Mouse (Mus musculus): Measurements from ENCODE around the gene Snx14. TPM values are rescaled to one million over a fixed set of nuclear protein-coding genes. Genes with fewer than 3 reads are reported as not detected.

The Snx14 gene
- polyA plus RNA-seq, 1 experiment from 2014 or later = 20.7 TPM

DNA sequence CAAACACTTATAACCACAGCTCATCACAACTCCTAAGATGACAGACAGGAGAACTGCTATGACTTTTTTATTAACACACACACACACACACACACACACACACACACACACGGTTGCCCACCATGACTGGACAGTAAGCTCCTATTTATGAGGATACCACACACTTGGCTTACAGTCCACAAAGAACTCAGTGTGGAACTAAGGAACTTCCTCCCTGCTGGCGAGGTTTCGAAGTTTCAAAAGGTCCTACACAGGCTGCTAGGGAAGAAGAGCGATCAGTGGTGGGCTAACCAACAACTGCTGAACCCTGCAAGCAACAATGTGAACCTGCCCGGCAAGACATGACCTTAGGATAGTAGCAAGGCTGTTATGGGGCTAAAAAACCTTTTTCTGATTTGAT lies 61.3 kb downstream of the Snx14 start:
- Histone ChIP-seq H3K4me1 (no peaks in the 10 kb centered on the region), H3K36me3 (peaks cover 22% of the 10 kb centered on the region), H3K27me3 (ENCODE audit: low read depth, poor library complexity, severe bottlenecking) (no peaks in the 10 kb centered on the region), H3K9me3 (replicated peaks) (no peaks in the 10 kb centered on the region), H3K4me3 (no peak overlapping the region), H3K27ac (replicated peaks) (no peak overlapping the region)
- 88% methylated on average over 5 of the region's 5 CpGs for WGBS
- no peak for DNase-seq (ENCODE audit: low spot score)

DNA sequence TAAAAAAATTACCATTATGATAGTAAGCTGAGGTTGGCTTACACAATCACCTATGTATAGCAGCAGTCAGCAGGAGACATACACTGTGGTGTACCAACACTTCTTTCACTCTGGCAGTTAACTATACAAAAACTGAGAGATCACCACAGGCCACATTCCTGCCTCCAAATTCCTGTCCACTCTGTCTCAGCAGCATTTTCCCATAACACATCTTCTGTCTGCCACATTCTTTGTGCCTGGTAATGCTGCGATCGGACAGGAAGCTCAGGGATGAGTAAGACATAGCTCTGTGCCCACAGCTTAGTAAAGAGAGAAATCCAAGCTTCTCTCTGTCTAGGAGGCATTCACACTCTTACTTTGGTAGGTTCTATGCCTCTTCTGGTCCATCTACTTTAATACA lies 65.8 kb downstream of the Snx14 start:
- Histone ChIP-seq H3K4me1 (no peaks in the 10 kb centered on the region), H3K36me3 (0 out of 2 replicates have a peak, but pooled peaks cover 5% of the 10 kb centered on the region), H3K27me3 (ENCODE audit: low read depth, poor library complexity, severe bottlenecking) (no peaks in the 10 kb centered on the region), H3K4me3 (no peak overlapping the region), H3K9me3 (replicated peaks) (no peaks in the 10 kb centered on the region), H3K27ac (replicated peaks) (no peak overlapping the region)
- 81% methylated on average over 2 of the region's 2 CpGs for WGBS
- DNase-seq (ENCODE audit: low spot score) = no peak

DNA sequence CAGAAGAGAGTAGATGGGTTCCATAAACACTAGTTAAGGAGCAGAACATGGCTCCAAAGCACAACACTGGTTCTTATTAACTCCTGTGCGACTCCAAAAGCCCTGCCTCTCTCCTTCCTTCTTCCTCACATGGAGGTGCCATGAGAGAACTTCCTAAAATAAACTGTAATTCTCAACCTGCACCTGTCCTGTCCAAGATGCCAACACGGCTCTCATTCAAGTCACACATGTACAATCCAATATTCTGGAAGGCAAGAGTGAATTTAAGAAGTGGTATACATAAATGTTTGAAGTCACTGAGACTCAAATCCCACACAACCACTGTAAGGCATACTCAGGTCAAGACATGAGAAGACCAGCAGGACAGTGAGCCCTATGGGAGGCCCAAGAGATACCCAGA lies 67.6 kb downstream of the Snx14 start:
- H3K9me3 ChIP-seq (replicated peaks) = no peaks in the 10 kb centered on the region
- 0 out of 2 replicates have a peak, but pooled peaks cover 3% of the 10 kb centered on the region for H3K36me3 ChIP-seq
- no peak overlapping the region for H3K27ac ChIP-seq (replicated peaks)
- no peak overlapping the region for H3K4me3 ChIP-seq
- no peak for DNase-seq (ENCODE audit: low spot score)
- no peaks in the 10 kb centered on the region for H3K4me1 ChIP-seq
- no peaks in the 10 kb centered on the region for H3K27me3 ChIP-seq (ENCODE audit: low read depth, poor library complexity, severe bottlenecking)
- 94% methylated on average over 2 of the region's 2 CpGs for WGBS

DNA sequence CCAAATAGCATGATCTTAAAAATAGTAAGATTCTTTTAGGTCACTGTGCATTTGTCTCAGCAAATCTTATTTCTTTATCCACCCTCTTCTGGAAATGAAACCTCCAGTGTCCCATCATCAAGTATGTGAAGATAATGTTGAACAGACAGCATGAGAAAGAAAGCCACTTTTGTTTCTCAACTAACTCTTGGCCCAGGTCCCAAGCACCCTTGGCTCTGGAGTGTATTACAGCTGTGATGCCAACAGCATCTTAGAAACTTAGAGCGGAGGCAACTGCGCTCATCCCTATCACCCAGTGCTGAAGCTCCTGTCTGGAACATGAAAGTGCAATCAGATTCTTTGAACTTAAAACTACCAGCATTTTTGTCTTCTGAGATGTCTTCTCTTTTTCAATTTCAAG lies 69.1 kb downstream of the Snx14 start:
- Histone ChIP-seq H3K4me3 (no peak overlapping the region), H3K27ac (replicated peaks) (no peak overlapping the region), H3K4me1 (no peaks in the 10 kb centered on the region), H3K27me3 (ENCODE audit: low read depth, poor library complexity, severe bottlenecking) (no peaks in the 10 kb centered on the region), H3K9me3 (replicated peaks) (no peaks in the 10 kb centered on the region), H3K36me3 (0 out of 2 replicates have a peak, but pooled peaks cover 2% of the 10 kb centered on the region)
- DNase-seq (ENCODE audit: low spot score) = no peak
- 95% methylated on average over 2 of the region's 2 CpGs for WGBS

DNA sequence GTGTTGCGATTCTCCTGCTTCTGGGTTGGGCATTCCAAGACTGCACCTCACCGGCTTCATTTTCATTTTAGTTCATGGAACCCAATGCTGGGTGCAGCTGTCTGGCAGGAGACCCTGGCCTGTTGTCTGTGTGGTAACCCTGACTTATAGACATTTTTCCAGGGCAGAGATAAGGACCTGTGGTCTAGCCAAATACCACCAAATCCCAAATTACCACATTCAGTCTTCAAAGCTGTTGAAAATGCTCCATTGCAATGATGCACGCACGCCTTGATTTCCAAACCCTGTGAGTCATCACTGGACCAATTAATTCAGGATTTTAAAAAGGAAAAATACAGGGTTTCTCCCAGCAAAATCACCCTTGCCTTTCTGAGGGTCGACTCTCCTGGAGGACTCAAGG lies 70.3 kb downstream of the Snx14 start:
- H3K4me1 ChIP-seq = no peaks in the 10 kb centered on the region
- H3K4me3 ChIP-seq = no peak overlapping the region
- no peaks in the 10 kb centered on the region for H3K27me3 ChIP-seq (ENCODE audit: low read depth, poor library complexity, severe bottlenecking)
- no peaks in the 10 kb centered on the region for H3K9me3 ChIP-seq (replicated peaks)
- no peaks in the 10 kb centered on the region for H3K36me3 ChIP-seq
- no peak for DNase-seq (ENCODE audit: low spot score)
- no peak overlapping the region for H3K27ac ChIP-seq (replicated peaks)
- 90% methylated on average over 5 of the region's 5 CpGs for WGBS

DNA sequence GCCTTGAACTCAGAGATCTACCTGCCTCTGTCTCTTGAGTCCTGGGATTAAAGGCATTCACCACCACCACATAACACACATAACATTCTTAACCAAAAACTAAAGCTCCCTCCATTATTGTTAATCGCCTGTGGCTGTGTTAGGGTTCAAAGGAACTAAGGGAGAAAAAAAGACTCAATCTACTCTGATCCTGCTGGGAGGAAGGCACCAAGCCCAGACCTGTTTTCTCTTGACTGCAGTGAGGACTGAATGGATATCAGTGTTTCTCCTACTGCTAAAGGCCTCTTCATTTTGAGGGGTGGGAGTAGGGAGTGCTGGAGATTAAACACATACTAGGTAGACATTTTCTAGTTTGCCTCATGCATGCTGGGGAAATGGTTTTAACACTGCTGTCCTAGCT lies 71.0 kb downstream of the Snx14 start:
- peaks cover under 1% of the 10 kb centered on the region; the same call in 1 of the 2 replicates for H3K4me1 ChIP-seq
- H3K36me3 ChIP-seq = no peaks in the 10 kb centered on the region
- no peak overlapping the region for H3K27ac ChIP-seq (replicated peaks)
- no peak overlapping the region for H3K4me3 ChIP-seq
- no peaks in the 10 kb centered on the region for H3K27me3 ChIP-seq (ENCODE audit: low read depth, poor library complexity, severe bottlenecking)
- no peak for DNase-seq (ENCODE audit: low spot score)
- no peaks in the 10 kb centered on the region for H3K9me3 ChIP-seq (replicated peaks)
- 81% methylated on average over 1 of the region's 1 CpGs for WGBS

DNA sequence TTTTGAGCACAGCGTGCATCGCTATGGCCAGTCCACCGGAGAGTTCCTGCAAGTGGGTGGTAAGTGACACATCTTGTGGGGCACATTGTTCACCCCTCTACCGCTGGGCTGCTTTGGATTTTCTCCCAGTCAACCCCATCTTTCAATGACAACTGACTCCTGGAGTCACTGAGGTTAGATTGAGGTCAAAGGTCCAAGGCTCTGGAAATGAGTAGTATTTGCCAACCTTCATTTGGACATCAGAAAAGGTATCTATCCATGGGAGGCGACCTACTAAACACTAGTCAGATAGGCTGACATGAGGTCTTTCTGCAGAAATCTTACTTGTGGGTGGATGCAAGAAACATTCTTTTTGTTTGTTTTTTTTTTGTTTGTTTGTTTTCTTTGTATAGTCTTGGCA lies 71.4 kb downstream of the Snx14 start:
- no peaks in the 10 kb centered on the region for H3K36me3 ChIP-seq

DNA sequence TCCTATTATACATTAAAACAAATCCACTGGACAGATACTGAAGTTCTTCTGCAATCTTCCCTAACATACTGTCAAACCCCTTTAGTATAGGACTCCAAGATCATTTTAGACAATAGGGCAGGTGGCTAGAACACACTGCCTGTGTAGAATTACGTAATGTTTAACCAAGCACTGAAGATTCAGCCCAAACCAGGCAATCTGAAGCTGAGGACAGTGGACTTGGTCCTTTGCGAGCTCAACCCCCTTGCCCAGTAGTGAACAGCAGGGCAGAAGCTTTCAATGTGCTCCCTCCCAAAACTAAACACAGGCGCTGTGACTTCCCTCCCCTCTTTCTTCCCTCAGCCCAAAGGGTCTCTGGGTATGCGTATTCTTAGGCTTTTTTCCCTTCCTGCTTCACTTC lies 71.9 kb downstream of the Snx14 start:
- no peaks in the 10 kb centered on the region for H3K36me3 ChIP-seq
- H3K4me3 ChIP-seq = no peak overlapping the region
- H3K27ac ChIP-seq (replicated peaks) = no peak overlapping the region
- H3K4me1 ChIP-seq = peaks cover 10% of the 10 kb centered on the region
- H3K27me3 ChIP-seq (ENCODE audit: low read depth, poor library complexity, severe bottlenecking) = no peaks in the 10 kb centered on the region
- DNase-seq (ENCODE audit: low spot score) = no peak
- no peaks in the 10 kb centered on the region for H3K9me3 ChIP-seq (replicated peaks)
- WGBS = 89% methylated on average over 4 of the region's 4 CpGs

More for the DNA sequence above, 71.4 kb downstream of the Snx14 start:
- Histone ChIP-seq H3K4me1 (peaks cover 5% of the 10 kb centered on the region), H3K27ac (replicated peaks) (no peak overlapping the region), H3K4me3 (no peak overlapping the region), H3K27me3 (ENCODE audit: low read depth, poor library complexity, severe bottlenecking) (no peaks in the 10 kb centered on the region), H3K9me3 (replicated peaks) (no peaks in the 10 kb centered on the region)
- WGBS = 84% methylated on average over 5 of the region's 5 CpGs
- no peak for DNase-seq (ENCODE audit: low spot score)

DNA sequence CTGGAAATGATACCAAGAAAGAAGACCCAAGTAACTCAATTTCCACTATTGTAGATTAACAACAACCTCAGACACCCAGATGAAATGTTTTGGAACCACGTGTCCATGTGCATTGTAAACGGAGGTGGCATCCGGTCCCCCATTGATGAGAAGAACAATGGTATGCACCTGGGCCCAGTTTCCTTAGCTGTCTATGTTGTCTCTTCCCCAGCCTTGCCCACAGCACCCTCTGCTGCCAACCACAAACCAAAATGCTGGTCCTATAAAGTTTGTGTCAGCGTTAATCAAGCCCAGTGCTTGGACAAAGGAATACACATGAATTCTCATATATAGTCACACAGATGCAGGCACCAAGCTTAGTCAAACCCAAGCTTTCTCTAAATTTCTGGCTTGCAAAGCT lies 72.5 kb downstream of the Snx14 start:
- H3K9me3 ChIP-seq (replicated peaks) = no peaks in the 10 kb centered on the region
- H3K27ac ChIP-seq (replicated peaks) = no peak overlapping the region
- no peaks in the 10 kb centered on the region for H3K36me3 ChIP-seq
- 85% methylated on average over 4 of the region's 4 CpGs for WGBS
- no peak overlapping the region for H3K4me3 ChIP-seq
- no peaks in the 10 kb centered on the region for H3K27me3 ChIP-seq (ENCODE audit: low read depth, poor library complexity, severe bottlenecking)
- DNase-seq (ENCODE audit: low spot score) = no peak
- H3K4me1 ChIP-seq = peaks cover 13% of the 10 kb centered on the region

DNA sequence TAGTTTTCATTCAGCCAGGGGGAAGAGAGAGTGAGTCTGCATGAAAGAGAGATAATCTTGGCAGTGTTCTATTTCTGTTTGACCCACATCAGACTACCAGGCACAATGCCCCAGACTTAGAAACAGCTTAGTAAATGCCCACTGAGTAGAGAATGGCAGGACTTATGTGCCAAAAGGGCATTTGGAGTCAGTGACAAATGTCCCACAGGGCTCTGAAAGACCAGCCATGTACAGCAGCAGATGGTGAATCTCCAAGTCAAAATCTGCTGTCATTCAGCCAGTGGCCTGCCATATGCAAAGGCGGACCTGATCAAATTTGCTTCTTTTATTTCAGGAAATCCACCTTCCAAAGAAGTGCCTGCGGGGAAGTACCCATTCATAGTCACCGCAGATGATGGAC lies 75.7 kb downstream of the Snx14 start:
- Histone ChIP-seq H3K4me1 (peaks cover 13% of the 10 kb centered on the region), H3K9me3 (replicated peaks) (no peaks in the 10 kb centered on the region), H3K4me3 (no peak overlapping the region), H3K36me3 (no peaks in the 10 kb centered on the region), H3K27ac (replicated peaks) (no peak overlapping the region), H3K27me3 (ENCODE audit: low read depth, poor library complexity, severe bottlenecking) (no peaks in the 10 kb centered on the region)
- DNase-seq (ENCODE audit: low spot score) = no peak
- 95% methylated on average over 3 of the region's 3 CpGs for WGBS

DNA sequence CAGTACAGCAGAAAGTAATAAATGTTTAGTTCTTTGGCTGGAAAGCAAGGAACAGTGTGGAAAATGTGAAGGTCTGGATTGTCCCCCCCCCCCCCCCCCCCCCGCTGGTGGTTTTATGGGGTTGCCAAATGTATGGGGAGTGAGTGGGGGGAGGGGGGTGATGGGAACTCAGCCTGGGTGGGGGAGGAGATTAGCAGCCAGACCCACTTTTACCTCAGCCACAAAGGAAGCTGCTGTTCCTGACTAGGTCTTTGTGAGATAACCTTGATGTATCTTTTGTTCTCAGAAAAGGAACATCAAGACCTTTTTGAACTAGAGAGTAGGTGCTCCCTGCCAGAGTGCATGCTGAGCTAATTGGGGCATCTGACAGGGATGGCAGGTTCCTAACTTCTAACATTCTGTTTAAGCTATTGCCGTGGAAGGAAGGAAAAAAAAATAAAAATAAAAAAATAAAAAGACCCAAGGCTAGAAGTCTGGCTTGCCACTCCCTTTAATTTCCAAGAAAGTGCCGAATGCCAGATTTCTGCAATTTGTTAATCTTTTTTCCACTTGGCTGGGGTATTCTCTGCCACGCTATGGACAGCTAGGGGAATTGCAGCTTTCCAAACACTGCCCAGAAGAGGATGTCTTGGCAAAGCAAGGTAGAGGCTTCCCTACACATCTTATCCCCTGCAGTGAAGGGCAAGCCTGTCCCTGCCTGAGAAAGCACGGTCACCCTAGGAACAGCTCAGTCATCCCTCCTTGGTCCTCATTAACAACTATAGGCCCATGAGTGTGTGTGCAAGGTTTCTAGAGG lies 76.5 kb downstream of the Snx14 start:
- Histone ChIP-seq H3K9me3 (replicated peaks) (no peaks in the 10 kb centered on the region), H3K27ac (replicated peaks) (no peak overlapping the region), H3K36me3 (no peaks in the 10 kb centered on the region), H3K4me1 (peaks cover 13% of the 10 kb centered on the region), H3K4me3 (no peak overlapping the region), H3K27me3 (ENCODE audit: low read depth, poor library complexity, severe bottlenecking) (no peaks in the 10 kb centered on the region)
- WGBS = 51% methylated on average over 4 of the region's 5 CpGs
- DNase-seq (ENCODE audit: low spot score) = no peak

DNA sequence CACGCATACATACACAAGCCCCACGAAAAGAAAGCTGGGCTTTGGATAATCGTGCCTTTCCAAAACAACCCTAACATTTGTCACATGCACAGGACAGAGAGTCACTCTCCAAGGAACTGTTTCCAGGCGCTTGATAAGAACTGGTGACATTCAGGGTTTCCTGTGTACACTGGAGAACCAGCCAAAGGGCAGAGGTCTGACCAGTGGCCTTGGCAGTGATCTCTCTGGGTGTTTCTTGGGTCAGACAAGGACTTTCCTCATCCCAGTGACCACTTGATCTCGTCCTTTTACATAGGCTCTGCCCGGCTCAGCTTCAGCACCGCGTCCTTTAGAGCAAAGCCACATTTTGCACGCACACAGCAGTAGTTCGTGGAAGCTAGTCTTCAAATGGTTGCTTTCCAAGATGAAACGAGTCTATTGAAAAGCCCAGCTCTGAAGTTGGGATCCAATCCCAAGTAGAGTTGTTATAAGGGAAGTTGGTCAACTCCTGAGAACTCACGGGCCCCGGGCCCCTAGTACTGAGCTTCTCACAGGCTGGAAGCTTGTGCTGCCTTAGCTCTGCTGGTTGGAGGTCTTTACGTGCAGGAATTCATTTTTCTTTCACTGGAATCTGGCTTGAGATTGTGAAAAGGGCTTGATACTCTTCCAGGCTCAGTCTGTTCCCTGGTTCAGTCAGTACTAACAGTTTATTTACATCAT lies 77.4 kb downstream of the Snx14 start:
- no peak overlapping the region for H3K4me3 ChIP-seq
- no peak overlapping the region for H3K27ac ChIP-seq (replicated peaks)
- H3K27me3 ChIP-seq (ENCODE audit: low read depth, poor library complexity, severe bottlenecking) = no peaks in the 10 kb centered on the region
- H3K4me1 ChIP-seq = peaks cover 13% of the 10 kb centered on the region
- no peak for DNase-seq (ENCODE audit: low spot score)
- no peaks in the 10 kb centered on the region for H3K36me3 ChIP-seq
- H3K9me3 ChIP-seq (replicated peaks) = no peaks in the 10 kb centered on the region
- WGBS = 85% methylated on average over 14 of the region's 14 CpGs

DNA sequence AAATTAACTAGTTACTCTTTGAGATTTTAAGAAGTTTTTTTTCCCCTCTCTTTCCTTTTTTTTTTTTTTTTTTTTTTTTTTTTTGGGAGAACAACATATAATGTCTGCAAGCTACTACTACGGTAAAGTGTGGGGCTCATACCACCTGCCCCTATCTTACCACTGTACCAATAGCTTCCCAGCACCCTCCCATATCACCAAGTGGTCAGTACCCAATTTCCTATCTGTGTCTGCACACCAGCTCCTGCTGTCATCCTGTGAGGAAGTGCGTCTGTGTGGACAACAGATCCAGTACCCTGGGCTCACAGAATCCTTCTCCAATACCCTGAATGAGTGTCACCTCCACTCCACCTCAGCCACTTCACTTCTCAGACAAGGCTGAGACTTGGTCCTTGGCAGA lies 79.6 kb downstream of the Snx14 start:
- no peak overlapping the region for H3K4me3 ChIP-seq
- no peak for DNase-seq (ENCODE audit: low spot score)
- H3K9me3 ChIP-seq (replicated peaks) = no peaks in the 10 kb centered on the region
- peaks cover 13% of the 10 kb centered on the region for H3K4me1 ChIP-seq
- no peak overlapping the region for H3K27ac ChIP-seq (replicated peaks)
- no peaks in the 10 kb centered on the region for H3K36me3 ChIP-seq
- WGBS = 90% methylated on average over 2 of the region's 2 CpGs
- no peaks in the 10 kb centered on the region for H3K27me3 ChIP-seq (ENCODE audit: low read depth, poor library complexity, severe bottlenecking)
